Mouse (Mus musculus) ES-E14 (cell line): ENCODE measurements around the gene Tbcb. TPM values are rescaled to one million over a fixed set of nuclear protein-coding genes. Genes with fewer than 3 reads are reported as not detected.

ENCODE experiments used
- DNase-seq: peaks from one replicate; pipeline ENCODE4 v3.0.0-alpha.2; 2013; ENCODE audit warnings: low read depth, low spot score
- H3K27ac ChIP-seq: 2 replicates; pipeline ENCODE4 v1.5.1; 2012; ENCODE audit warnings: low read depth, mild to moderate bottlenecking, low read length, moderate library complexity, mixed read lengths; ENCODE audit not compliant: poor library complexity, insufficient read depth, severe bottlenecking
- H3K36me3 ChIP-seq: 2 replicates; pipeline ENCODE4 v1.6.1; 2012; ENCODE audit warnings: mild to moderate bottlenecking, low read length, moderate library complexity, mixed read lengths; ENCODE audit not compliant: control insufficient read depth, poor library complexity, insufficient read depth, severe bottlenecking
- H3K4me1 ChIP-seq, 2 experiments: fragments of 150-350 bp in 1 of 2; sonication (generic) in 1 of 2; 2 replicates each; pipeline ENCODE4 v1.6.1; 2012; ENCODE audit warnings: low read length in 2 of 2, mild to moderate bottlenecking in 1 of 2, mixed read lengths in 1 of 2; ENCODE audit not compliant: control insufficient read depth in 2 of 2, insufficient read depth in 2 of 2, poor library complexity in 1 of 2
- H3K4me3 ChIP-seq, 2 experiments: fragments of 150-350 bp in 1 of 2; sonication (generic) in 1 of 2; 2 replicates each; pipeline ENCODE4 v1.5.1; 2012; ENCODE audit warnings: low read length in 2 of 2, low read depth in 1 of 2, mild to moderate bottlenecking in 1 of 2, mixed read lengths in 1 of 2; ENCODE audit not compliant: insufficient read depth in 1 of 2, poor library complexity in 1 of 2, severe bottlenecking in 1 of 2
- H3K9ac ChIP-seq: 2 replicates; pipeline ENCODE4 v1.6.1; 2012; ENCODE audit warnings: low read depth, mild to moderate bottlenecking, low read length, mixed read lengths; ENCODE audit not compliant: poor library complexity, insufficient read depth, severe bottlenecking
- H3K9me3 ChIP-seq: fragments of 150-350 bp; sonication (generic); 2 replicates; pipeline ENCODE4 v1.6.1; 2012; ENCODE audit warnings: low read depth, mild to moderate bottlenecking, low read length; ENCODE audit not compliant: control insufficient read depth, insufficient read depth
- CHD2 ChIP-seq: IDR thresholded peaks from 2 replicates; pipeline ENCODE4 v1.6.1; 2014; ENCODE audit warnings: mild to moderate bottlenecking, low read depth, low read length, inconsistent platforms
- HCFC1 ChIP-seq: IDR thresholded peaks from 2 replicates; pipeline ENCODE4 v1.6.1; 2012; ENCODE audit warnings: low read length, inconsistent platforms, borderline replicate concordance; ENCODE audit not compliant: insufficient read depth
- MAFK ChIP-seq: IDR thresholded peaks from 2 replicates; pipeline ENCODE4 v1.6.1; 2014; ENCODE audit warnings: mild to moderate bottlenecking, low read depth, low read length, inconsistent platforms; ENCODE audit not compliant: insufficient read depth
- ZC3H11A ChIP-seq: IDR thresholded peaks from 2 replicates; pipeline ENCODE4 v1.6.1; 2012; ENCODE audit warnings: low read depth, mild to moderate bottlenecking, inconsistent platforms, low read length, borderline replicate concordance
- ZNF384 ChIP-seq: IDR thresholded peaks from 2 replicates; pipeline ENCODE4 v1.6.1; 2012; ENCODE audit warnings: low read depth, low read length, inconsistent platforms
- in situ Hi-C, 2 experiments: fragments of 600-800 bp; cut with MboI; formaldehyde crosslinking; loops; one replicate each; pipeline ENCODE4 v1.15.1; 2025; ENCODE audit warnings: low sequenced_read_pairs in 2 of 2, inconsistent platforms in 1 of 2; ENCODE audit not compliant: unreplicated experiment in 2 of 2
- total RNA-seq: library from RNA; depleted of rRNA; stranded (reverse); fragments of 300-350 nt; gene quantifications from 2 replicates; pipeline ENCODE4 v1.2.3, GENCODE M21; 2012

Gene Tbcb
- total RNA-seq, 1 experiment: 158 TPM

GRCm38 (mm10) chr7:30231328-30231668, 774 bp downstream of the Tbcb start:
- in situ Hi-C loops: no loop called here
- no peak overlapping the region for H3K27ac ChIP-seq

DNA sequence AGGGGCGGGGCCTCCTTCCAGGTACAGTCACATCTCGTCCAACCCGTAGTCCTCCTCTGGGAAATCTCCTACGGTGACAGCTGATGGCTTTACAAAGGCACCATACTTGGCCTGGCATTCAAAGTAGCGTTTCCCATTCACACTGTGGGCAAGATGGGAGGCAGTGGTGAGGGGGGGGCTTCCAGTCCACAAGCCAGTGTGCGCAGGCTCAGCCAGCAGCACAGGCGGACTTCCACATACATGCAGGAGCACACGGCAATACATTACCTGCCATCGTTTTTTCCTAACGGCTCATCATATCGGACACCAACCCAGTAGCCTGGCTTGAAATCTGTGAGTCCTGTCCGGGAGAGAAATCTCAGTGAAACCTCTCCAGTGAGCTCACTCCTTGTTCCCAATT, 7.9 kb downstream of the Tbcb start:
- no peak overlapping the region for H3K4me3 ChIP-seq
- DNase-seq: no peak
- no peak overlapping the region for H3K9ac ChIP-seq
- peaks cover 22% of the 10 kb centered on the region for H3K36me3 ChIP-seq
- no peak overlapping the region for H3K27ac ChIP-seq
- TF ChIP-seq MAFK (no peak), ZC3H11A (no peak), HCFC1 (no peak), CHD2 (no peak), ZNF384 (no peak)
- peaks cover 0 to 4% of the 10 kb centered on the region in 2 experiments; a peak in 1 of 4 replicates for H3K4me1 ChIP-seq
- in situ Hi-C loops: no loop called here
- H3K9me3 ChIP-seq: no peaks in the 10 kb centered on the region

More at GRCm38 (mm10) chr7:30231328-30231668, 774 bp downstream of the Tbcb start:
- DNase-seq: no peak
- Histone ChIP-seq H3K9me3 (no peaks in the 10 kb centered on the region), H3K36me3 (peaks cover 18% of the 10 kb centered on the region), H3K4me1 (peaks cover 0 to 8% of the 10 kb centered on the region in 2 experiments; a peak in 1 of 4 replicates), H3K4me3 (peak overlapping the region; percentile 81 to 89), H3K9ac (peak overlapping the region; percentile 74)
- TF ChIP-seq CHD2 (no peak), ZNF384 (no peak), ZC3H11A (no peak), MAFK (no peak), HCFC1 (no peak)

- no peak overlapping the region for H3K4me3 ChIP-seq
- H3K36me3 ChIP-seq: peaks cover 21% of the 10 kb centered on the region
- no peaks in the 10 kb centered on the region for H3K9me3 ChIP-seq
- in situ Hi-C loops: no loop called here
- no peak for DNase-seq
- H3K4me1 ChIP-seq: peaks cover 0 to 8% of the 10 kb centered on the region in 2 experiments; a peak in 1 of 4 replicates
- no peak overlapping the region for H3K27ac ChIP-seq
- H3K9ac ChIP-seq: no peak overlapping the region
- no peak for TF ChIP-seq HCFC1
- no peak for TF ChIP-seq CHD2
- no peak for TF ChIP-seq ZC3H11A
- TF ChIP-seq ZNF384: no peak
- no peak for TF ChIP-seq MAFK
Measured at GRCm38 (mm10) chr7:30222205-30222604, 9.9 kb downstream of the Tbcb start.

DNA sequence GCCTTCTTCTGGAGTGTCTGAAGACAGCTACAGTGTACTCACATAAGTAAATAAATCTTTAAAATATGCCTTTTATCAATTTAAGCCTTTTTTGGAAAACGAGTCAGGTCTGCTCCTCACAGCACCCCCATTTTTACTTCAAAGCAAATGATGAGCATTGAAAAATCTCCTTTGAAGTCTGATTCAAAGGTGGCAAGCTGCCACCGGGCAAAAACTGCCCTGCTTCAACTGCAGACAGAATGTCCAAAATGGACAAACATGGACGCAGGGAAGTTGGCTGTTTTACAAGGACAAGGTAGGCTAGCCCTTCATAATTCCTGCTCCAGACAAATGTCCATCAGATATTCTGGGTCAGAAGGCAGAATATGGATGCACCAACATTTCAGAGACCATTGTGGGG, 10.6 kb downstream of the Tbcb start:
- Histone ChIP-seq H3K9me3 (no peaks in the 10 kb centered on the region), H3K4me3 (no peak overlapping the region), H3K27ac (no peak overlapping the region), H3K36me3 (peaks cover 17% of the 10 kb centered on the region), H3K4me1 (peaks cover 0 to 10% of the 10 kb centered on the region in 2 experiments; a peak in 1 of 4 replicates), H3K9ac (no peak overlapping the region)
- in situ Hi-C loops: no loop called here
- DNase-seq: no peak
- no peak for TF ChIP-seq MAFK
- TF ChIP-seq HCFC1: no peak
- TF ChIP-seq ZC3H11A: no peak
- TF ChIP-seq ZNF384: no peak
- no peak for TF ChIP-seq CHD2

GRCm38 (mm10) chr7:30220008-30220356, 12.1 kb downstream of the Tbcb start:
- no peak for DNase-seq
- peak overlapping the region; percentile 69; the same call in 1 of the 2 replicates for H3K9ac ChIP-seq
- H3K4me3 ChIP-seq: peak overlapping the region; percentile 61 to 65
- H3K9me3 ChIP-seq: no peaks in the 10 kb centered on the region
- in situ Hi-C loops: no loop called here
- TF ChIP-seq ZNF384 (no peak), CHD2 (no peak), MAFK (no peak), HCFC1 (no peak), ZC3H11A (no peak)
- H3K27ac ChIP-seq: no peak overlapping the region
- peaks cover 0 to 10% of the 10 kb centered on the region in 2 experiments; a peak in 1 of 4 replicates for H3K4me1 ChIP-seq
- peaks cover 7% of the 10 kb centered on the region for H3K36me3 ChIP-seq
